Mouse (Mus musculus) limb, embryonic 11.5 days (tissue): Measurements from ENCODE around the gene Gpr108. TPM values are rescaled to one million over a fixed set of nuclear protein-coding genes. Genes with fewer than 3 reads are reported as not detected.

ENCODE experiments used
- ATAC-seq: fragments of 200-750 bp; cut with Nextera tagmentation; 2 replicates; pipeline ENCODE4 v1.8.0; 2017; ENCODE audit warnings: low read depth; ENCODE audit not compliant: insufficient number of reproducible peaks, low FRiP score, low TSS enrichment
- DNase-seq: peaks from one replicate; pipeline ENCODE4 v3.0.0-alpha.2; 2015; ENCODE audit warnings: low spot score
- H3K27ac ChIP-seq: fragments of 300-500 bp; sonication (generic); replicated peaks from 2 replicates; pipeline ENCODE4 v1.5.1; 2014; ENCODE audit warnings: low read depth, mild to moderate bottlenecking, low read length
- H3K27me3 ChIP-seq: fragments of 300-500 bp; sonication (generic); 2 replicates; pipeline ENCODE4 v1.6.1; 2014; ENCODE audit warnings: mild to moderate bottlenecking, low read length, mixed read lengths; ENCODE audit not compliant: control insufficient read depth, insufficient read depth
- H3K36me3 ChIP-seq: fragments of 300-500 bp; sonication (generic); 2 replicates; pipeline ENCODE4 v1.6.1; 2014; ENCODE audit warnings: mild to moderate bottlenecking, low read length, moderate library complexity, mixed read lengths; ENCODE audit not compliant: control insufficient read depth, insufficient read depth
- H3K4me1 ChIP-seq: fragments of 300-500 bp; sonication (generic); 2 replicates; pipeline ENCODE4 v1.6.1; 2014; ENCODE audit warnings: low read length, mixed read lengths; ENCODE audit not compliant: control insufficient read depth, insufficient read depth
- H3K4me2 ChIP-seq: fragments of 300-500 bp; sonication (generic); 2 replicates; pipeline ENCODE4 v1.6.1; 2014; ENCODE audit warnings: low read depth, mild to moderate bottlenecking, moderate library complexity; ENCODE audit not compliant: severe bottlenecking
- H3K4me3 ChIP-seq: fragments of 300-500 bp; sonication (generic); 2 replicates; pipeline ENCODE4 v1.5.1; 2014; ENCODE audit warnings: low read depth, low read length
- H3K9ac ChIP-seq: fragments of 300-500 bp; sonication (generic); 2 replicates; pipeline ENCODE4 v1.6.1; 2014; ENCODE audit warnings: mild to moderate bottlenecking, low read length
- H3K9me3 ChIP-seq: fragments of 300-500 bp; sonication (generic); 2 replicates; pipeline ENCODE4 v1.6.1; 2016; ENCODE audit warnings: low read length; ENCODE audit not compliant: control insufficient read depth
- WGBS: fragments of 180-500 bp; shearing (Covaris S2); extraction: QIAGEN DNeasy Blood & Tissue Kit; methylation state at CpG from one replicate; pipeline ENCODE4 v1.1.7; 2014; 5-methylcytosine and 5-hydroxymethylcytosine counted together
- polyA plus RNA-seq: library from polyadenylated mRNA; unstranded; fragments of >200 nt; fragmentation: Nextera tagmentation; extraction: Ambion mirVana; gene quantifications from 2 replicates; pipeline ENCODE4 v1.2.1, GENCODE M21; 2014

Gpr108 gene
- polyA plus RNA-seq, 1 experiment from 2014 or later = 28.2 TPM

DNA sequence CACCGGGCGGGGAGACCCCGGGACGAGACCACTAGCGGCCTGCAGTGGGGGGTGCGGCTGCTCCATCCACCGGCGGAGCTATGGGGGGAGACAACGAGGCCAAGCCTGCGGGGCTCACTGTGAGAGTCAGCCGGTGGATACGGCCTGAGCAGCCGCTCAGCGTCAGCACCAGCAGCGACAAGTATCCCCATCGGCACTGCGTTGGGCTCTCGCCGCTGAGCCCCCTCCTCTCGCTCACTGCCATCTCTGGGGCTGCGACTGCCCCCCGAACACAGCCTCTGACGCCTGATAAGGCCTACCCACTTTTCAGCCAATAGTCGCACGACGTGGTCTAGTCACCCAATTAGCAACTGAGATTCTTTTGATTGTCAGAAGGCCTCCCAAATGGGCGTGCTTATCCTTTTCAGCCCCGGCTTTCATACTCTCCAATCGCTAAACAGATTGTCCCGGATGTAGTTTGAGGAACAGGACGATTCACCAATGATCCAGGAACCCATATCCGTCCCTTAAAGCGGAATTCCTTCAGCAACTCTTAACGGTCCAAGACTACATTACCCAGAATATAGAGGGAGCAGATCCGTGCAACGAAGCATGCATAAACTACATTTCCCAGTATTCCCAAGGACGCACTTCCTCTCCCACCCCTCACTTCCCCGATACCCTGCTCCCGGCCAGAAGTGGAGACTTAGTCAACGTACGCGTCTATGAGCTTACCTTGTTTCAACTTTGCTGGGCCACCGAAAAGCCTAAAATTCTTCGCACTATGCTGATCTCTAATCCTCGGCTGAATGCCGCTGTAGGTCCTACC is 649 bp downstream of the Gpr108 start:
- H3K4me1 ChIP-seq = 0 out of 2 replicates have a peak, but pooled peaks cover 10% of the 10 kb centered on the region
- ATAC-seq (peak; percentile 93), DNase-seq (peak; percentile 92)
- no peaks in the 10 kb centered on the region for H3K27me3 ChIP-seq
- H3K4me2 ChIP-seq = peak overlapping the region; percentile 78
- under 1% methylated on average over 46 of the region's 46 CpGs for WGBS
- H3K36me3 ChIP-seq = peaks cover 3% of the 10 kb centered on the region; the same call in 1 of the 2 replicates
- H3K4me3 ChIP-seq = peak overlapping the region; percentile 54
- no peaks in the 10 kb centered on the region for H3K9me3 ChIP-seq
- peak overlapping the region; percentile 82; the same call in 1 of the 2 replicates for H3K27ac ChIP-seq
- peak overlapping the region; percentile 71 for H3K9ac ChIP-seq

DNA sequence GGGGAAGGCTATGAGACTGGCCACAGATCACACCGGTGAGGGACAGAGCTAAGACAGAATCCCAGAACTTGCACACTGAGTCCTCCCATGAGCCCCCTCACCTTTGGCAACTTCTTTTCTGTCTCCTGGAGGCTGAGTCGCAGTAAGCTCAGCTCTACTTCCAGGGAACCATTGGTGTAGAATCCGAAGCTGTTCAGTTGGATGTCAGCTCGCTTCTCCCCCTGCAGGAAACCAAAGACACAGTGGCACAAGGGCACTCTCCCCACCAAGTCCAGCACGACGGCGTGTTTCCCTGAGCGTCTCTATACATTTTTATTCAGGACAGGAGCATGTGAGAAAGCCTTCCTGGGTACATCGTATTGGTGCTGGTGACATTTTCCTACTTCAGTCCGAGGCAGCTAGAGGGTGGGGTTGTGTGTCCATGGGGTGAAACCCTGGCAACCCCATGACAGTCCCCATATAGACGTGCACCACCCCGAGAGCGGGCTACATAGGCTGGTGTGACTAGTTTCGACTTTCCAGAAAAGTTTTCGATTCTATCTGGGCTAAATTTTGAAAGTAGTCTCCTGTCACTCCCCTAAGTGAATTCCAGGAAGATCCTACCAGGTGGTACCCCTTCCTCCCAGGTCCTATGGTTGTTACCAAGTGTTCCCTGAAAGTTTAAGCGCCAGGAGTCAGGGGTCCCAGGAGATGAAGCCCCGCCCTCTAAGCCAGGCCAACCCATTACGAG is 1.4 kb downstream of the Gpr108 start:
- 5% methylated on average over 18 of the region's 18 CpGs for WGBS
- Histone ChIP-seq H3K36me3 (peaks cover 3% of the 10 kb centered on the region; the same call in 1 of the 2 replicates), H3K9ac (peak overlapping the region; percentile 71), H3K4me2 (peak overlapping the region; percentile 78), H3K4me1 (0 out of 2 replicates have a peak, but pooled peaks cover 10% of the 10 kb centered on the region), H3K27ac (peak overlapping the region; percentile 75; the same call in 1 of the 2 replicates), H3K4me3 (peak overlapping the region; percentile 54), H3K27me3 (no peaks in the 10 kb centered on the region), H3K9me3 (no peaks in the 10 kb centered on the region)
- ATAC-seq (peak; percentile 62), DNase-seq (no peak)

DNA sequence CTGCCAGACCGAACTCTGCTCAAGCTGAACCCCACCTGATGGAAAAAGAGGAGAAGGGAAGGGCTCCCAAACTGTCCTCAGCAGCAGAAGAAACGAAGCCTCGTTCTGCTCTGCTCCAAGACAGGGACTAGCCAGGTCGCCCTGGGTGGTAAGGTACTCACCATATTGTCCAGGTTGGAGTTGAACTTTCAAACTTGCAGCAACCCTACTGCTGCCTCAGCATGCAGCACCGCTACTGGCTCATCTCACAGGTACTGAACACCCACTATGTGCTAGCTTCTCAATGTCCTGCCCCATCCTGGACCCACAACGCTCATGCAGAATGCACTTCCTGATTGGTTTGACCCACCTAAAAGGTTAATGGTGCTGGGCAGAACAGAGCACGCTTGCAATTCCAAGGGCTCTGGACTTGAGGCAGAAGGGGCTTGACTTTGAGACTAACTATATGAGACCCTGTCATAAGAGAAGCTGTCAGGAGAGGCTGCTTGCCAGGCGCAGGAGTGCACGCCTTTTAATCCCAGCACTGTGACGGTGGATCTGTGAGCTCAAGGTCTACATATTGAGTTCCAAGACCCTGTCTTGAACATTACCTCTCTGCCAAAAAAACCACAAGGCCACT is 2.8 kb downstream of the Gpr108 start:
- ATAC-seq (no peak), DNase-seq (no peak)
- Histone ChIP-seq H3K9ac (no peak overlapping the region), H3K27me3 (no peaks in the 10 kb centered on the region), H3K36me3 (peaks cover 3% of the 10 kb centered on the region; the same call in 1 of the 2 replicates), H3K27ac (no peak overlapping the region), H3K4me2 (no peak overlapping the region), H3K4me3 (no peak overlapping the region), H3K9me3 (no peaks in the 10 kb centered on the region), H3K4me1 (0 out of 2 replicates have a peak, but pooled peaks cover 4% of the 10 kb centered on the region)
- 89% methylated on average over 10 of the region's 10 CpGs for WGBS

DNA sequence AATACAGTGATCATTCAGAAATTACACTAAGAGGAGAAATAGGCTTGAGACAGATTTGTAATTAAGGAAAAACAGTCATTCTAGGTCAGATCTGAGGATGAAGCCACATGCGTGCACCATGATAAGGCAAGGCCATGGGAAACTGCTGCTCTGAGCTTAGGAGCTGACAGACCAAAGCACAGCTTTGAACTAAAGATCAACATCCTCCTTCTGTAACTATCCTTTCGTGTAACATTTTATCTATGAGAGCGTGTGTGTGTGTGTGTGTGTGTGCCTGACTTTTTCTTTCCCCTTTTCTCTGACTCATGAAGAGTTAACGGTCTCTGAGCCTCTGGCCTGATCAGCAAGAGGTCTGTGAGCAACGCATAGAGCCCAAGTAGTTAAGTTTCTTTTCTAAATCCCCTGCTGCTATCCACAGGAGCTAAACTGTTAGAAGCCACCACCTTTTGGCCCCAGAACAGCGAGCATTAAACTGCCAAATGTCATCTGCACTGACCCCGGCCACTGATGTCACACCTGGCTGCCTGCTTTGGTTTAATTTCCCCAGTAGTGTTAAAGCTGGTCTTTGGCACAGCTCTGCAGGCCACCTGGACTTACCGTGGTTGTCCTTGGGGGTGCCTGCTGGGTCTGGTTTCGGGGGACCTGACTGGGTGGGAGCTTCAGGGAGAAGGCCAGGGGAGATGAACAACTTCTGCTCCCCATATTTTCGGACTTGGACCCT is 4.4 kb downstream of the Gpr108 start:
- 61% methylated on average over 10 of the region's 10 CpGs for WGBS
- ATAC-seq = no peak
- no peak overlapping the region for H3K4me2 ChIP-seq
- H3K9ac ChIP-seq = no peak overlapping the region
- peaks cover 3% of the 10 kb centered on the region; the same call in 1 of the 2 replicates for H3K36me3 ChIP-seq
- no peak overlapping the region for H3K27ac ChIP-seq
- DNase-seq = no peak
- no peaks in the 10 kb centered on the region for H3K9me3 ChIP-seq
- H3K4me3 ChIP-seq = no peak overlapping the region
- no peaks in the 10 kb centered on the region for H3K27me3 ChIP-seq
- H3K4me1 ChIP-seq = 0 out of 2 replicates have a peak, but pooled peaks cover 3% of the 10 kb centered on the region

DNA sequence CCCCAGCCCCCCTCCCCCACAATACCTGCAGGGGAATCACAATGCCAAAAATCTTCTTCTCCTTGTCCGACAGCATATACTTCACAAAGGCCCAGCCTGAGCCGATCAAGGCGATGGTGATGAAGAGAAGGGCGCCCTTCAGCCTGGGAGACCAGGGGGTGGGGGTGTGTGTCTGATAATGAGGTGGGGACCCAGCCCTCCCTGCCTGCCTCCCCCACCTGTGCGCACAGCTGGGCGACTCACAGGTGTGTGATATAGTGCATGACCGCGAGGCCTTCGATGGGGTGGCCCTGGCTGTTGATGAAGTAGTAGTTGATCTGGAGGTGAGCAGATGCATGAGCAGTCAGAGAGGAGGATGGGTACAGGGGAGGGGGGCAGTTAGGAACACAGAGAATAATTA is 11.1 kb downstream of the Gpr108 start:
- H3K4me3 ChIP-seq = no peak overlapping the region
- peaks cover 8% of the 10 kb centered on the region; the same call in 1 of the 2 replicates for H3K36me3 ChIP-seq
- ATAC-seq = no peak
- no peaks in the 10 kb centered on the region for H3K9me3 ChIP-seq
- no peak overlapping the region for H3K4me2 ChIP-seq
- no peak for DNase-seq
- no peaks in the 10 kb centered on the region for H3K27me3 ChIP-seq
- WGBS = 95% methylated on average over 9 of the region's 9 CpGs
- H3K9ac ChIP-seq = no peak overlapping the region
- no peaks in the 10 kb centered on the region for H3K4me1 ChIP-seq
- H3K27ac ChIP-seq = no peak overlapping the region

DNA sequence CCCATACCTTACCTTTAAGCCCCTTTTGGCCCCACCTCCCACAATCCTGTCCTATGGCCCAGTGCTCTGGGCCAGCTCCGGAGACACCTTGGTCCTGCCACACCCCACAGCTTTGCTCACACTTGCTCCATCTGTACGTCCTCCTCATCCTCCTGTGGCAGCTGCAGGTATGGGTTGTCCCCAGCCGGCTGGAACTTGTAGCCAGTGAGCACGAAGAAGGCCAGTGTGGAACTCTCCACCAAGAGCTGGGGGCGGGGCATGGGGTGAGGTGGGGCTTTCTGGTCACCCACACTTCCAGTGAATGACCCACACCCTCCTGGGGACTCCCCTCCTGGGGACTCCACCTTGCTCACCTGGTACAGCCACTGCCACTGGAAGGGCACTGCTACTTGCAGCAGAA is 12.4 kb downstream of the Gpr108 start:
- H3K4me3 ChIP-seq = no peak overlapping the region
- H3K4me2 ChIP-seq = no peak overlapping the region
- peaks cover 8% of the 10 kb centered on the region; the same call in 1 of the 2 replicates for H3K36me3 ChIP-seq
- no peak overlapping the region for H3K27ac ChIP-seq
- 93% methylated on average over 5 of the region's 5 CpGs for WGBS
- no peak overlapping the region for H3K9ac ChIP-seq
- H3K9me3 ChIP-seq = no peaks in the 10 kb centered on the region
- no peaks in the 10 kb centered on the region for H3K4me1 ChIP-seq
- ATAC-seq (no peak), DNase-seq (no peak)
- H3K27me3 ChIP-seq = no peaks in the 10 kb centered on the region

DNA sequence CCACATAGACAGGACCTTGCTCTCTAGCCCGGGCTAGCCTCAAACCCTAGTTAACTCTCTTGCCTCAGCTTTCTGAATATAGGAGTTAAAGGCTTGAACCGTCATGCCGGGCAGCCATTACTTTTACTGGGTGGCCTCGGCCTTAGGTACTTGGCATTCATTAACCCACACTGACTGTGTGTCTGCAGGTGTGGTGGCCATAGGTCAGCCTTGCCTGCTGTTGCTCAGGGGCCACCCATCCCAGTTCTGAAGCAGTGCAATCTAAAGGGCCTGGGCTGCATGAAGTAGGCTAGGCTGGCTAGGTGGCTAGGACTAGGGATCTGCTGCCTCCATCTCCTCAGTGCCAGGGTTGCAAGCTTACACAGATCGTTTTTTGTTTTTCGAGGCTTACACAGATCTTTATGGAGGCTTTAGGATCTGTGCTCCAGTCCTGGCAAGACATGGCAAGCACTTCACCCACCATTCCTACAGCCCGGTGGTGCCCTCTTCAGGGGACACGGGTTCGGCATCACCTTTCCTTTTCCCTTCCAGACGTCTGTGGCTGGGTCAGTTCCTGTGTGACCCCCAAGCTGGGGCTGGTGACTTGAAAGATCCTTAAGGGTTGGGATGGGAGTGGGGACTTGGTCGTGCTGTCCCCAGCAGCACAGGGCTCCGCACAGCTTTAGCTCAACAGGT is 13.9 kb downstream of the Gpr108 start:
- H3K36me3 ChIP-seq = peaks cover 8% of the 10 kb centered on the region; the same call in 1 of the 2 replicates
- no peak for DNase-seq
- H3K9ac ChIP-seq = no peak overlapping the region
- 82% methylated on average over 12 of the region's 12 CpGs for WGBS
- H3K27me3 ChIP-seq = no peaks in the 10 kb centered on the region
- no peak overlapping the region for H3K4me2 ChIP-seq
- no peaks in the 10 kb centered on the region for H3K4me1 ChIP-seq
- no peaks in the 10 kb centered on the region for H3K9me3 ChIP-seq
- no peak overlapping the region for H3K4me3 ChIP-seq
- no peak for ATAC-seq
- H3K27ac ChIP-seq = no peak overlapping the region
